Mouse (Mus musculus): Measurements from ENCODE around the gene Sp110.
"Not testable (repeated sequence)": the region's sequence is repeated elsewhere in the genome, so short reads cannot be mapped to it uniquely, and the experiment has no call there.

Sp110 gene

GRCm38 (mm10) chr1:85543818-85544217, 54.8 kb downstream of the Sp110 start:
- not testable (repeated sequence) for DNase-seq

GRCm38 (mm10) chr1:85528451-85529110, 70.0 kb downstream of the Sp110 start:
- not testable (repeated sequence) for DNase-seq

All from lung, adult 18-20 months (tissue).